Mouse (Mus musculus) common myeloid progenitor, adult 5-6 weeks (primary cell): ENCODE measurements around the gene Kcnh6. TPM values are rescaled to one million over a fixed set of nuclear protein-coding genes. Genes with fewer than 3 reads are reported as not detected.
"Not testable (repeated sequence)": the region's sequence is repeated elsewhere in the genome, so short reads cannot be mapped to it uniquely, and the experiment has no call there.

Source experiments
- ATAC-seq: replicated peaks from 2 replicates; pipeline ENCODE4 v1.8.0; 2016; ENCODE audit warnings: low read depth, mild to moderate bottlenecking, moderate TSS enrichment, inconsistent platforms; ENCODE audit not compliant: poor library complexity, severe bottlenecking
- total RNA-seq: library from RNA; stranded (forward); fragments of 200-1000, 187-1606 nt; gene quantifications from 2 replicates; pipeline ENCODE4 v1.2.3, GENCODE M21; 2017

Kcnh6 gene
- total RNA-seq, 1 experiment from 2014 or later: not detected

- ATAC-seq: no peak
These were observed 4.8 kb downstream of the Kcnh6 start for GRCm38 (mm10) chr11:106012711-106013110.

- no peak for ATAC-seq
These were observed 5.8 kb downstream of the Kcnh6 start for GRCm38 (mm10) chr11:106013556-106014225.

GRCm38 (mm10) chr11:106016440-106016839 lies 8.5 kb downstream of the Kcnh6 start:
- no peak for ATAC-seq

- peak; percentile 43; the same call in 1 of the 2 replicates for ATAC-seq
These were observed 12.3 kb downstream of the Kcnh6 start for GRCm38 (mm10) chr11:106020051-106020763.

- no peak for ATAC-seq
These were observed 17.9 kb downstream of the Kcnh6 start for GRCm38 (mm10) chr11:106025774-106026173.

GRCm38 (mm10) chr11:106026465-106027151 lies 18.7 kb downstream of the Kcnh6 start:
- peak; percentile 81 for ATAC-seq

GRCm38 (mm10) chr11:106027607-106028006 lies 19.7 kb downstream of the Kcnh6 start:
- no peak for ATAC-seq

GRCm38 (mm10) chr11:106032074-106032473 lies 24.1 kb downstream of the Kcnh6 start:
- ATAC-seq: not testable (repeated sequence)

GRCm38 (mm10) chr11:106033491-106033919 lies 25.6 kb downstream of the Kcnh6 start:
- peak; percentile 29; the same call in 1 of the 2 replicates for ATAC-seq

- no peak for ATAC-seq
These were observed 27.1 kb downstream of the Kcnh6 start for GRCm38 (mm10) chr11:106034986-106035385.

GRCm38 (mm10) chr11:106036548-106037417 lies 28.9 kb downstream of the Kcnh6 start, which contains the start of gene Dcaf7:
Gene Dcaf7 (plus strand): TSS chr11:106036872.
- ATAC-seq: peak; percentile 94

- ATAC-seq: peak; percentile 43
These were observed 29.5 kb downstream of the Kcnh6 start for GRCm38 (mm10) chr11:106037418-106037751.

GRCm38 (mm10) chr11:106044349-106044748 lies 36.4 kb downstream of the Kcnh6 start:
- no peak for ATAC-seq

- no peak for ATAC-seq
These were observed 37.3 kb downstream of the Kcnh6 start for GRCm38 (mm10) chr11:106045256-106045655.

- ATAC-seq: no peak
These were observed 37.9 kb downstream of the Kcnh6 start for GRCm38 (mm10) chr11:106045780-106046179.

GRCm38 (mm10) chr11:106046584-106046983 lies 38.7 kb downstream of the Kcnh6 start:
- ATAC-seq: no peak

GRCm38 (mm10) chr11:106053921-106054320 lies 46.0 kb downstream of the Kcnh6 start:
- ATAC-seq: no peak

GRCm38 (mm10) chr11:106054600-106054999 lies 46.7 kb downstream of the Kcnh6 start:
- ATAC-seq: no peak

GRCm38 (mm10) chr11:106055341-106055740 lies 47.4 kb downstream of the Kcnh6 start:
- ATAC-seq: no peak
